Mouse (Mus musculus) MEL (cell line): Measurements from ENCODE around the gene Pdcl3. TPM values are rescaled to one million over a fixed set of nuclear protein-coding genes. Genes with fewer than 3 reads are reported as not detected.

Source experiments
- DNase-seq: peaks from one replicate; pipeline ENCODE4 v3.0.0; 2011; ENCODE audit warnings: low read depth, low spot score
- H3K27ac ChIP-seq: 2 replicates; pipeline ENCODE4 v1.5.1; 2012; ENCODE audit warnings: low read depth, mild to moderate bottlenecking, control low read depth, low read length, moderate library complexity; ENCODE audit not compliant: control insufficient read depth
- H3K27me3 ChIP-seq, 2 experiments: fragments of 150-350 bp in 1 of 2; sonication (generic) in 1 of 2; 2 replicates each; pipeline ENCODE4 v1.6.1; 2012; ENCODE audit warnings: low read length in 2 of 2, mild to moderate bottlenecking in 2 of 2, improper control_type of control experiment in 1 of 2, moderate library complexity in 1 of 2; ENCODE audit not compliant: insufficient read depth in 2 of 2, control insufficient read depth in 1 of 2
- H3K36me3 ChIP-seq, 2 experiments: 2 replicates each; pipeline ENCODE4 v1.6.1; 2012 to 2014; ENCODE audit warnings: low read length in 2 of 2, improper control_type of control experiment in 1 of 2, inconsistent platforms in 1 of 2, mild to moderate bottlenecking in 1 of 2; ENCODE audit not compliant: insufficient read depth in 2 of 2, control insufficient read depth in 1 of 2
- H3K4me1 ChIP-seq, 2 experiments: fragments of 150-350 bp in 1 of 2; sonication (generic) in 1 of 2; 2 replicates each; pipeline ENCODE4 v1.6.1; 2012; ENCODE audit warnings: low read length in 2 of 2, improper control_type of control experiment in 1 of 2, mild to moderate bottlenecking in 1 of 2; ENCODE audit not compliant: insufficient read depth in 2 of 2, control insufficient read depth in 1 of 2
- H3K4me3 ChIP-seq, 2 experiments: fragments of 150-350 bp in 1 of 2; sonication (generic) in 1 of 2; 2 replicates each; pipeline ENCODE4 v1.5.1; 2012; ENCODE audit warnings: low read depth in 2 of 2, low read length in 2 of 2, mild to moderate bottlenecking in 2 of 2, moderate library complexity in 2 of 2, control low read depth in 1 of 2, improper control_type of control experiment in 1 of 2; ENCODE audit not compliant: control insufficient read depth in 1 of 2, insufficient read depth in 1 of 2
- H3K79me2 ChIP-seq: 2 replicates; pipeline ENCODE4 v1.6.1; 2012; ENCODE audit warnings: mild to moderate bottlenecking, low read length, moderate library complexity; ENCODE audit not compliant: control insufficient read depth, poor library complexity, insufficient read depth
- H3K9ac ChIP-seq: 2 replicates; pipeline ENCODE4 v1.6.1; 2012; ENCODE audit warnings: low read depth, mild to moderate bottlenecking, control low read depth, low read length, moderate library complexity; ENCODE audit not compliant: control insufficient read depth, poor library complexity, severe bottlenecking
- H3K9me3 ChIP-seq: fragments of 150-350 bp; sonication (generic); replicated peaks from 2 replicates; pipeline ENCODE4 v1.6.1; 2012; ENCODE audit warnings: mild to moderate bottlenecking, low read length, improper control_type of control experiment, moderate library complexity; ENCODE audit not compliant: insufficient read depth
- ELF1 ChIP-seq: IDR thresholded peaks from 2 replicates; pipeline ENCODE4 v1.6.1; 2014; ENCODE audit warnings: low read depth, mild to moderate bottlenecking, inconsistent platforms, low read length, improper control_type of control experiment, moderate library complexity
- ETS1 ChIP-seq: IDR thresholded peaks from 2 replicates; pipeline ENCODE4 v1.6.1; 2012; ENCODE audit warnings: low read depth, mild to moderate bottlenecking, inconsistent platforms, low read length, improper control_type of control experiment, moderate library complexity
- GABPA ChIP-seq: IDR thresholded peaks from 2 replicates; pipeline ENCODE4 v1.6.1; 2012; ENCODE audit warnings: low read depth, mild to moderate bottlenecking, inconsistent platforms, low read length, improper control_type of control experiment, moderate library complexity
- GATA1 ChIP-seq: IDR thresholded peaks from 2 replicates; pipeline ENCODE4 v1.6.1; 2011; ENCODE audit warnings: low read depth, low read length, improper control_type of control experiment
- HCFC1 ChIP-seq: IDR thresholded peaks from 2 replicates; pipeline ENCODE4 v1.6.1; 2012; ENCODE audit warnings: low read depth, mild to moderate bottlenecking, inconsistent platforms, low read length, improper control_type of control experiment, moderate library complexity
- KAT2A ChIP-seq: conservative IDR thresholded peaks from 2 replicates; pipeline ENCODE4 v1.6.1; 2012; ENCODE audit warnings: low read depth, low read length, improper control_type of control experiment, inconsistent platforms
- MXI1 ChIP-seq: IDR thresholded peaks from 2 replicates; pipeline ENCODE4 v1.6.1; 2011; ENCODE audit warnings: mild to moderate bottlenecking, low read depth, low read length, improper control_type of control experiment
- NELFE ChIP-seq: IDR thresholded peaks from 2 replicates; pipeline ENCODE4 v1.6.1; 2011; ENCODE audit warnings: low read depth, low read length, improper control_type of control experiment
- NRF1 ChIP-seq: IDR thresholded peaks from 2 replicates; pipeline ENCODE4 v1.6.1; 2014; ENCODE audit warnings: low read depth, mild to moderate bottlenecking, inconsistent platforms, low read length, improper control_type of control experiment, moderate library complexity; ENCODE audit not compliant: poor library complexity, insufficient read depth, severe bottlenecking
- POLR2A ChIP-seq, 2 experiments: IDR thresholded peaks; 2 replicates each; pipeline ENCODE4 v1.6.1; 2011 to 2012; ENCODE audit warnings: low read length in 2 of 2, mild to moderate bottlenecking in 2 of 2, control low read depth in 1 of 2, improper control_type of control experiment in 1 of 2, low read depth in 1 of 2, moderate library complexity in 1 of 2; ENCODE audit not compliant: control insufficient read depth in 1 of 2, insufficient read depth in 1 of 2, poor library complexity in 1 of 2
- POLR2AphosphoS2 ChIP-seq: IDR thresholded peaks from 2 replicates; pipeline ENCODE4 v1.6.1; 2011; ENCODE audit warnings: low read length, improper control_type of control experiment
- RAD21 ChIP-seq: IDR thresholded peaks from 2 replicates; pipeline ENCODE4 v1.6.1; 2011; ENCODE audit warnings: mild to moderate bottlenecking, low read depth, low read length, improper control_type of control experiment
- RCOR1 ChIP-seq: IDR thresholded peaks from 2 replicates; pipeline ENCODE4 v1.6.1; 2012; ENCODE audit warnings: low read depth, mild to moderate bottlenecking, inconsistent platforms, low read length, improper control_type of control experiment
- SIN3A ChIP-seq: IDR thresholded peaks from 2 replicates; pipeline ENCODE4 v1.6.1; 2012; ENCODE audit warnings: low read length, improper control_type of control experiment, inconsistent platforms
- SMC3 ChIP-seq: IDR thresholded peaks from 2 replicates; pipeline ENCODE4 v1.6.1; 2011; ENCODE audit warnings: low read depth, low read length, improper control_type of control experiment
- TBP ChIP-seq: IDR thresholded peaks from 2 replicates; pipeline ENCODE4 v1.8.0; 2011; ENCODE audit warnings: low read depth, low read length, improper control_type of control experiment
- UBTF ChIP-seq: IDR thresholded peaks from 2 replicates; pipeline ENCODE4 v1.6.1; 2012; ENCODE audit warnings: low read depth, mild to moderate bottlenecking, inconsistent platforms, low read length, improper control_type of control experiment, moderate library complexity, borderline replicate concordance; ENCODE audit not compliant: insufficient read depth
- ZKSCAN1 ChIP-seq: IDR thresholded peaks from 2 replicates; pipeline ENCODE4 v1.6.1; 2012; ENCODE audit warnings: low read depth, mild to moderate bottlenecking, inconsistent platforms, low read length, improper control_type of control experiment, moderate library complexity
- ZNF384 ChIP-seq: IDR thresholded peaks from 2 replicates; pipeline ENCODE4 v1.6.1; 2012; ENCODE audit warnings: low read depth, mild to moderate bottlenecking, inconsistent platforms, low read length, improper control_type of control experiment
- polyA plus RNA-seq, 2 experiments: library from polyadenylated mRNA; stranded (reverse) in 1 of 2; unstranded in 1 of 2; fragments of >175 nt in 1 of 2; fragments of >200 nt in 1 of 2; gene quantifications; 2 replicates each; pipeline versions ENCODE4 v1.2.1 to v1.2.4; 2012; ENCODE audit warnings: low replicate concordance in 2 of 2, low read depth in 1 of 2; ENCODE audit not compliant: insufficient read length in 2 of 2, insufficient read depth in 1 of 2, missing spikeins in 1 of 2
- total RNA-seq: library from RNA; depleted of rRNA; stranded (reverse); fragments of 300-350 nt; gene quantifications from 2 replicates; pipeline ENCODE4 v1.2.3, GENCODE M21; 2012

Pdcl3 gene
- total and polyA plus RNA-seq, 3 experiments: 52.5 to 236 (median 71.5) TPM

DNA sequence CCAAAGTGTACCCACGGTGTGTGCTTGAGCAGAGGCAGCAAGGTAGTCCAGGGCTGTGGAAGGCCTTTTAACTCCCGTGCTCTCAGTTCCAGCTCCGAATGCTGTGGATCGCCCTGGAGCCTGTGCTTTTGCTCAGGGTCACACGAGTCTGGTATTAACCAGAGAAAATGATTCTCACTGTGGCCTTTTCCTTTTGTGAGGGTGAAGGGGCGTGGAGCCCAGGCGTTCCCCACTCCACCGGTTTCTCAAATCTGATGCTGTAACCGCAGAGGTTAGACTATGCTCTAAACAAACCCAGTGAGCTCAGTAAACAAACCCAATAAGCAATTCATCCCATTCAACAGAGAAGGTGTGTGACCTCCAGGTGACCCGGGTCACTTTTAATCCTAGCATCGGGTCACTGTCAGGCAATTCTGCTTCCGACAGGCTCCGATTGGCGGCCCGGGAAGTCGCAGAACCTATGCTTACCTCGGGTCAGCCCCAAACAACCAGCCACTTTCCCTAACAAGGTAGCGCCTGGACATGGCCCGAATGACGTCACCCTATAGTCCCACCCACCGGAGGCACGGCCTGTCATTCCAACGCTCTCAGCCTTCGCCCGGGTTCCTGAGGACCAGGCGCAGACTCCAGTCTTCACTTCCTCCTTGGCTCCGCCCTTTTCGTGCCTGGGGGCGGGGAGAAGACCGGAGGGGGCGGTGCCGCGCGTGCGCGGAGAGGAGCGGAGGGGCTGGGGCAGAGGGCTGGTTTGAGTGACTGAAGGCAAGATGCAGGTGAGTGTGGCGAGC lies 1.9 kb downstream of the Pdcl3 start:
- Histone ChIP-seq H3K79me2 (no peaks in the 10 kb centered on the region; the same call in 1 of the 2 replicates), H3K9me3 (no peaks in the 10 kb centered on the region), H3K27ac (peak overlapping the region; percentile 50), H3K4me3 (peak overlapping the region; percentile 91 to 98), H3K9ac (peak overlapping the region; percentile 84), H3K4me1 (peaks cover 3 to 8% of the 10 kb centered on the region in 2 experiments), H3K36me3 (peaks cover 0 to 6% of the 10 kb centered on the region in 2 experiments; a peak in 2 of 4 replicates), H3K27me3 (no peaks in the 10 kb centered on the region)
- TF ChIP-seq NELFE (peak; percentile 59), ZNF384 (no peak), GABPA (no peak), MXI1 (no peak), ETS1 (peak; percentile 25; the same call in 1 of the 2 replicates), ELF1 (peak; percentile 78), POLR2AphosphoS2 (peak; percentile 15; the same call in 1 of the 2 replicates), KAT2A (no peak; the same call in 1 of the 2 replicates), HCFC1 (peak; percentile 76), RCOR1 (no peak), ZKSCAN1 (no peak), TBP (peak; percentile 15; the same call in 1 of the 2 replicates), SIN3A (peak; percentile 41; the same call in 1 of the 2 replicates), POLR2A (IDR thresholded peaks at IDR 0.05; ENCODE audit: control insufficient read depth in 1 of 2, insufficient read depth in 1 of 2, low read depth in 1 of 2, low read length in 2 of 2, poor library complexity in 1 of 2) (peak; percentile 53 to 69; a peak in 2 of 4 replicates), SMC3 (no peak), NRF1 (peak; percentile 91), GATA1 (no peak), UBTF (no peak)
- peak; percentile 95 for DNase-seq

DNA sequence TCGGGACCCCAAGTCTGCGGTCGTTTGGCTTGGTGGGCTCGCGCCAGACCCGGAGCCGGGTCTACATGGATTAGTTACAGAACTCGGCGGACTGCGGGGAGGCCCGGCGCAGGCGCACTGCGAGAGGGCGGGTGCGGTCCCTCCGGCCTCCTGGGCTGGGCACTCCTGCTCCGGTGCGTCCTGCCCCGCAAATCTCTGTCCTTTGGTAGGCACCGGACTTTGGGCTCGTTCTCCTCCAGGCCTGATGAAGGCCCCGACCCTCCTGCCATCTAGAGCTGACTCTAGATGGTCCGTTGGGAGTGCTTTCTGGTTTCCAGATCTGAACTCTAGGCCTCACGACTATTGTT lies 2.4 kb downstream of the Pdcl3 start:
- no peak for DNase-seq
- H3K4me3 ChIP-seq: peak overlapping the region; percentile 91 to 98
- peak overlapping the region; percentile 50 for H3K27ac ChIP-seq
- H3K9ac ChIP-seq: peak overlapping the region; percentile 84
- H3K79me2 ChIP-seq: no peaks in the 10 kb centered on the region; the same call in 1 of the 2 replicates
- H3K4me1 ChIP-seq: peaks cover 3 to 8% of the 10 kb centered on the region in 2 experiments
- no peaks in the 10 kb centered on the region for H3K27me3 ChIP-seq
- peak; percentile 52; the same call in 1 of the 2 replicates for TF ChIP-seq SIN3A
- TF ChIP-seq RAD21: no peak
- TF ChIP-seq POLR2A (IDR thresholded peaks at IDR 0.05; ENCODE audit: control insufficient read depth in 1 of 2, insufficient read depth in 1 of 2, low read depth in 1 of 2, low read length in 2 of 2, poor library complexity in 1 of 2): no peak; a peak in 1 of 4 replicates
- TF ChIP-seq, all 39 proteins: peak for 1
- peaks cover 0 to 6% of the 10 kb centered on the region in 2 experiments; a peak in 2 of 4 replicates for H3K36me3 ChIP-seq
- no peaks in the 10 kb centered on the region for H3K9me3 ChIP-seq
